Mouse (Mus musculus): Measurements from ENCODE around the gene A630076J17Rik.

Gene A630076J17Rik

DNA sequence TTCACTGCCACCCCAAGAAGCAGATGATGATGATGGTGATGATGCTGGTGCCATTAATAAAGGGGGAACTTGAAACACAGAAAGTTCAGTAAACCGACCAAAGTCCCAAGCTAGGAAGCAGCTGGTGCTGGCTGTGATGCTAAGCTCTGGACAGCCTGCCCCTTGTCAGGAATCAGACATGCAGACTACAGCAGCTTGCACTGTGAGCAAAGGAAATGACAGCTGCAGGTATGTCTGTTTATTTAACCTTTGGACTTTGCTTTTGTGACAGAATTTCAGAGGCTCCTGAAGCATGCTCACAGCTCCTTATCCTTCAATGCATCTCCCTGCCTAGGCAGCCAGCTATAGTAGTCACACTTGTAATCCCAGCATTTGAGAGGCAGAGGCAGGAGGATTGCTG is at the start of gene A630076J17Rik:
Gene A630076J17Rik, plus strand, starts transcription at position 88 of the 400 bp plus-strand sequence.
- no peak for DNase-seq (ENCODE audit: low spot score)

DNA sequence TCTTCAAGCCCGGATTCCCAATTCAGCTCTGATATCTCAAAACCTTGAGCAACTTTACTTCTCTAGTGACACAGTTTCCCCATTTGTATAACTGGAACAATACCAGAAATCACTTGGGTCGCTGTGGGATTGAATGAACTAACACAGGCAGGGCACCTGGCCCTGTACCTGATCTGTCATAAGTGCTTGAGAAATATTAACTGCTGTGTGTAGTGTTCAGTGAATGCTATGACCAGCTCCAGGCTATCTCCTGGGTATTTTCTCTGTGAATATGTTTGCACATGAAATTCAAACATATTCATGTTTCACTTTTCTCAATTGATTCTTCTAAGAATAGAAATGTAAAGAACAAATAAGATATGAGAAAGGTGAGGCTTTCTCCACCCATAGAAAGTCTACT is 49.6 kb upstream of the A630076J17Rik start:
- no peak for DNase-seq (ENCODE audit: low spot score)

DNA sequence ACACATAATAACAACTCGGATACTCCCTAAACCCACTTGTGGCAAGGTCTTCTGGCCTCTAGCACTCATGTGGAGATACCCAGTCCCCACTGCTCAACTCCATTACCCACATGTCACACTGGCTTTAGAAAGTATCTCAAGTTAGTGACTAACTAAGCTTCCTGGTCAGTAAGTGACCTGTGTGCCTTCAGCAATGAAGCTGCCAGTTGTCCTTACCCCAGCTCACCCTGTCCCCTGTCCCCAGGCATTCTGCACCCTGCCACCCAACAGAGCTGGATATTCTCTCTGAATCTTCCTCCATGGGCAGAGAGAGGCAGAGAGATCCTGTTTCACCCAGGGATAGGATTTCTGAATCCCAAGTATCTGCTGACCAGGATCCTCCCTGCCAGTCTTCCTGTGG is 47.7 kb upstream of the A630076J17Rik start, which contains the start of gene Kcna10:
Gene Kcna10, plus strand, starts transcription at position 301 of the 400 bp plus-strand sequence.
- DNase-seq (ENCODE audit: low spot score): no peak

DNA sequence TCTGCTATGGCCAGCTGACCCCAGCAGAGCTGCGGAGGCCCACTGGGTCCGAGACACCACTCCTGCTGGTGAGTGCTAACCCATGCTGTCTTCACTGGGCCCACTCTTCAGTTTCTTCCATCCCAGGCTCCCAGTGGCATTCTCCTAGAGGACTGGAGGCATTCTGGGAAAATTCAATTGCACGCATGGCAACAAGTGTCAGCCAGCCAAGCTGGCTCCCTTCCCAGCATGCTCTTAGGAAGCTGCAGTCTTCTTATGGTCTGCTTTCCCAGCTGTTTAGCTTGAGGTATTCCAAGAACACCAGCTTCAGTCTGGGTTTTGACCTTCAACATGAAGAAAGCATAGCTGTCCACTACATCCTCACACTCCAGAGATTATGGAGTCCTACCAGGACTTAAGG is 47.2 kb upstream of the A630076J17Rik start:
- DNase-seq (ENCODE audit: low spot score): no peak

DNA sequence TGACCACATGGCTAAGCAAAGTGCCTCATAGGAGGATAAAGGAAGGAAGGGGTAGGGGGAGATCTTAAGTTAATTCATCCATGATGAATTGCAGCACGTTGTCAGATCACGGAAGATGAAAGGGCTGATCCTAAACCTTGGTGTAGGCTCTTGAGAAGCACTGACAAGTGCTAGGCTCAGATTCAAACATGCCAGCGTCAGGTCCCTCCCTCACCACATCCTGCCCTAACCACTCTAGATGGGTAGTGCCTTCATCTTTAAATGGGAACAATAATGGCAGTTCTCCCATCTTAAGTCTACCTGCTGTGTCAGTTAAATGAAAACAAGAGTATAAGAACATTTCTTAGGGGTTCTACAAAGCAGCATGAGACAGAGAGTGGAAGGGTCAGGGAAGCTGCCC is 44.8 kb upstream of the A630076J17Rik start:
- no peak for DNase-seq (ENCODE audit: low spot score)

DNA sequence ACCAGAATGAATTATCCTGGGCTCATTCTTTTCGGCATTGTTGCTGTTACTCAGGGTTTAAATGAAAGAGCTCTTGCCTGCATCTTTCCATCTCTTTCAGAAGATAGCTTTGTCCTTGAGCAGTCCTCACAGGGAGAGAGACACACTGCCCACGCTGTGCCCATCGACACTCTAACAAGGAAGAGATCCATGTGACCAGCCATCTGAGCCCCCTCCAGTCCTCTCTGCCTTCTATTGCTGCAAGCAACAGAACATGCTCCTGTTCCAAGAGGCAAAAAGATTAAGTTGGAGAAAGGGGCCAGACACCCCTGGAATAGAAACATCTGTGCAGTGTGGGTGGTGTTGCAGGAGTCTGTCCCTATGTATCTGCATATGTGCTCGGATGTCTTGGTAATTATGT is 43.4 kb upstream of the A630076J17Rik start:
- DNase-seq (ENCODE audit: low spot score): no peak

DNA sequence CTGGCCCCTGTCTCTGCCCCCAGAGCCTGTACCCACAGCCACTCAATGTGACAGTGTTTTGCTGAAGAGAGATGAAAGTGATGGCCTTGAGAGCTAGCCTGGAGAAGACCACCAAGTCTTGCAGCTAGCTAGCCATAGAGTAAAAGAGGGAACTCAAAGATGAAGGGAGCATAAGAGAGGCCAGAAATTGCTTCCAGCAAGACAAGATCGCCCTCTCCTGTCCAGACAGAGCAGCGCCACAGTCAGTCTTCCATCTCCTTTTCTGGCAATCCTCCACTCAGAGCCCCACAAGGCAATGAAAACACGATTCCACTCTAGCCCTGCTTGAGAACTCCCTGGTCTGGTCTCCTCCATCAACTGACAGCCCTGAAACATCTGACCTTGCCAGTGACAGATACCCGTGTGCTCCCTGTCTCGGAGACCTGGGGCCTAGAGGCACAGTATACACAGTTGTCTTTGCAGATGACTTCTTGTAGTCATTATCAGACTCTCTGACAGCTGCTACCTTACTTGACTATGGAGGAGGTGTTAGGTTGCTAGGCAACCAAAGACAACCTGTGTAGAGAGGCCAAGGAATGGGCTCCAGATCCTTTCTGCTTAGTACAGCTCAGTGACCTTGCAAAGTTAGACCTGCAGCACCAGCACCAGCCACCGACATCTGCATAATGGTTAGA is 42.1 kb upstream of the A630076J17Rik start:
- DNase-seq (ENCODE audit: low spot score): no peak

DNA sequence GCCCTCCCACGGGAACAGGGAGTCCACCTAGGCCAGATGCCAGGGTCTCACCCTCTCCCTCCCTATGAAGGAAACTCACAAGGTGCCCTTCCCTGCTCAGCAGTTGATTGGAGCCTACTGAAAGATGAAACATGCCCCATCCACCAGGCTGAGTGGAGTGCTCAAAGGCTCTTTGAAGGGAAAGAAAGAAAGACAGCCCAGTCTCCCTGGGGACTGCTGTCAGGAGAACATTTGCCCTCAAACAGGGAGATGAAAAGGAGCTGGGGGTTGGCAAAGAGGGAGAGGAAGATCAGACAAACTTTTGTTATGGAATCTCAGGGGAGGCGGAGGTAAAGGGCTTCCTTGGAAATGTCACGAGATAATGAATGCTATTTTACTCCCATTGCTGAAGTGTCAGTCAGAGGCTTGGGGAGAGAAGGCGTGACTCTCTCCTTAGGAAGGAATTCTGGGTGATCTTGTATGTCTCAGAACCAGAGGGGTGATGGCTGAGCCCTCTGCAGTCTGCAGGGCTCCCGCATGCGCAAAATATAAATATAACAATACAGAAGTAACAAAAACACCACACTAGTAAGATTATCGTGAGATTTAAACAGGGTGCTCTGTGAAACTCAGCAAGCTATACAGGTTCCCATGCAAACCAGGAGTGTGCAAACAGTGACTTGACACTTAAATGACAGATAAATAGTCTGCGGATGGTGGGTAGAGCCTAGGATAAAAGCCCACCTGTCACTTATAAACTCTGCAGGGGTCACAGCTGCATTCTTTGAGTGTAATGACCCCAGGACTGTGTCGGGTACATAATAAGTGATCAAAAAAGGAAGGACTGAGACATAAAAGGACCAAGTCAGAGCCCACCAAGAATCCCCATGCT is 28.9 kb upstream of the A630076J17Rik start:
- no peak for DNase-seq (ENCODE audit: low spot score)

DNA sequence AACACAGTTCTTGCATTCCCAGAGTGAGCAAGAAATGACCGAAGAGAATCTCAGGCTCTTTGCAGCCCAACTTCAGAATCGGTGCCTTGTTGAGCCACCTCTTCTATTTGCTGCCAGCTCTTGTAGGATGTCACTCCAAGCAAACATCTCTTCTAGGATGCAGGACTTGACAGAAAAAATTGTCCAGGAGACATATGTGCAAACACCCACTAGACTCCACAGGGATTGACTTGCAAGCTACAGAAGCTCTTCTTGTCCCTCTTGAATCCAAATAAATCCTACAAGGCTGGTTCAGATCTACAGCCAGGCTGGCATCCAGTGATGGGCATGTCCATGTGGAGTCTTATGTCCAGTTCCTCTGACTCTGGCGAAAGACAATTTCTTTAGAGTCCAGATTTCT is 26.0 kb upstream of the A630076J17Rik start:
- no peak for DNase-seq (ENCODE audit: low spot score)

DNA sequence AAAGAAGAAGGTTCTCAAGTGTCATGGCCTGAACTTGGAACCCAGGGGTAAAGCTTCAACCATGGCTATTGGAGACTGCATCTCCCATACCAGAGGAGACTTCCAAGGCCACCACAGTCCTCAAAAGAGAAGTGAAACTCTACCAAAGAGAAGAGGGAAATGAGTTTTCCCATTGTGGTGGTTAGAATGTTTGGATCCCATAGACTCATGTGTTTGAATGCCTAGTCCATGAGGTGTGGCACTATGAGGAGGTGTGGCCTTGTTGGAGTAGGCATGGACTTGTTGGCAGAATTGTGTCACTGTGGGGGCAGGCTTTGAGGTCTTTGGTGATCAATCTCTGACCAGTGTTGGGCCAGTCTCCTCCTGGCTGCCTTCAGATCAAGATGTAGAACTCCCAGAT is 25.2 kb upstream of the A630076J17Rik start:
- no peak for DNase-seq (ENCODE audit: low spot score)

DNA sequence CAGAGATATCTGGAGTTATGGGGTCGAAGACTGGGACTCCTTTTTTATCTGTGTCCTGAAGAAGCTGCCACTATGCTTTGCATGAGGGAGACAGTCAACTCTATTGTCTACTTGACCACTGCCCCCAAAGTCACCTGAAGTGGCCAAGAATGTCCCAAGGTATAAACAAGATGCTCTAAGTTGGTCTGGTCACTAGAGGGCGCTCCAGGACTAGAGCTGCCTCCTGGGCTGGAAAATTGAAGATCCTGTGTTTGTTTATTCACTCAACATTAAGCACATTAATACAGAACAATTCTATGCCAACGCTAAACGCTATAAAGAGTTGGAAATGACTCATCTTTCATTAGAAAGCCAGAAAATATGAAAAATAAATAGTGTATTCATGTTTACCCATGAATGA is 24.4 kb upstream of the A630076J17Rik start:
- DNase-seq (ENCODE audit: low spot score): peak; percentile 15

DNA sequence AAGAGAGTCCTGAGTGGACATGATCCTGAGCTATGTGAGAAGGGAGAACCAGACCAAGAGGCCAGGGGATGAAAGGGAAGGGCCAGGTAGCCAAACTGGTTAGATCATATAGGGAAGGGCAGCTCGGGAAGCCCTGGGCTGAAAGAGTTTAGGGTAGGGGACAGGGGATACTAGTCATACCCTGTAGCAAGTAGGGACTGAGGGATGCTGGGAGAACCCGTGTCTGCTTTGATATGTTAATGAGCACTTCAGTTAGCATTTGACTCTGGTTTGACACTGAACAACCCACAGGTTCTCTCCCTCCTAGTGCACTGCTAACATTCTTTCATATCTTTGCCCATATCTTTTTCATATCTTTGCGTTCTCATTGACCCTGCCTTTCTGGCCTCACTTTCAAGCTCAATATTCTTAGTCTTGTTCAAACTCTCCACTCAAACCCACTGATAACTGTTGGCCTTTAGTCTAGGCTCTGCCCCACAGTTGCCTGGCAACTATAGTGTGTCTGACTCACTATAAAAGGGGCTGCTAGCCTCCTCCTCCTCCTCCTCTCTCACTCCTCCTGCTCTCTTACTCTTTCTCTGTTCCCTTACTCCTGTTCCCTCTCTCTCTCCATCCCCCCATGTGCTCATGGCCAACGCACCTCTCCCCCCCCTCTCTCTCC is 23.8 kb upstream of the A630076J17Rik start:
- DNase-seq (ENCODE audit: low spot score): no peak

DNA sequence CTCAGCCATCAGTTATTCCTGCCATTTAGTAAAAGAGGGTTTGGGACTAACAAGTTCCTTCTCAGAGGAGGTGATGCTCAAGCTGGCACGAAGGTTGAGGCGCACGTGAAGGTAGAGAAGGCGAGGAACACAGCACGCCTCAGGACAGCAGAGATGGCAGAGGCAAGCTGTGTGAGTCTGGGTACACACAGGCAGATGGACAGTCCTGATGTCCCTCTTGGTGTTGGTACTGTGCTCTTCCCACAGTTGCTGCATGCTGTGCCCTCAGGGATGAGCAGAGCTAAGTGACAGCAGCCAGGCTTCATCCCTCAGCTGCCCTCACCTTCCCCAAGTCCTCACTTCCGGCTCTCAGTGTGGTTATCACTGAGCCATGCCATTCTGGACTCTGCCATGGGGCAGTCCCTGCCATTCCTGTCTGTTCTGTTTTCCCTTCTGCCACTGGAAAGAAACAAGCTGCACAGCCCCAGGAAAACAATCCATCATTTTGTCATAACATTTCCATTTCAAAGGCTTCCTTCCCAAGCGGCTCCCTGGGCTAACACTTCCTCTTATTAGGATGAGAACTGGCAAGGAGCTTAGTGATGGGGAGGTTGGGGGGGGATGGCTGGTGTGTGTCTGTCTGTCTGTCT is 22.7 kb upstream of the A630076J17Rik start:
- no peak for DNase-seq (ENCODE audit: low spot score)

DNA sequence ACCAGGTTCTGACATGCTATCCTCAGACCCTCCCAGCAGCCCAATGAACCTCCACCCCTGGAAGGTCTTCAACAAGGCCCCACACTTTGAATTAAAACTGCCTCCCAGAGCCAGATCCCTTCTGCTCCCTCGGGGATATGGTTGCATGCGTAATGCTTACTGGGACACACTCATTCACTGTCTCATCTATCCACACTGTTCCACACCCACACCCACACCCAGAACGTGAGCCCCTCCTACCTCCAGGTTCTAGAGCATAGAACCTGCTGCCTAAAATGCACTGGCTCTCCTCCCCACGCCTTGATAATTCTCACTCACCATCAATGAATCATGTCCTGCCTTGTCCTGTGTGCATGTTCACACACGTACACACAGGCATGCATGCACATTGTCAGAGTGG is 15.8 kb upstream of the A630076J17Rik start:
- DNase-seq (ENCODE audit: low spot score): no peak

DNA sequence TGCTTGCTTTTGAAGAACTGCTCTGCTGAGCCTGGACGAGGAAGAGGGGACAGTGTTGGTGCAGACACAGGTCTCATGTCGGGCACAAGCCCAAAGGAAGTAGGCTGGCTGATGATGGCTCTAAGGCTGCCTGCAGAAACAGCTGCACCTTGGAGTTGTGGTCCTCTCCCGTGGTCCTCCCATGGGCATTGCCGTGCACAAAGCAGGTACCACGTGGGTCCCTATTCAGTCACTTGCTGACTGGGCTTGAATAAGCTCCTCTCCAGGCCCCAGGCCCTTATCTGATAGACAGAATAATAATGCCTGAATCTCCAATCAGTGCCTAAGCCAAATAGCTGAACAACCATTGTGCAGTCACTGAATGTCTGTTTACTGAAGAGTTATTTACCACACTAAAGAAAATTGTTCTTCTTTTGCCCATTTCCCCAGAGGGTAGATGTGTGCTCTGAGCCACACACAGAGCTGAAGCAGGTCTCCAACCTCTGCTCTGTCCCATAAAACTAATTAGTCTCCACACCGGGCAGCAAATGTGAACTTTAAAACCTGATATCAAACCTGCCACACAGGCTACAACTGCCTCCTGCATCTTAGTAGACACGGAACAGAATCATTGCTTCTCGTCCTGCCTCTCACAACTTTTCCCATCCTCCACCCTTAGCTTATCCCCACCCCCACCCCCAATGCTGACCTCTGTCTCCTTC is 13.9 kb upstream of the A630076J17Rik start:
- no peak for DNase-seq (ENCODE audit: low spot score)

DNA sequence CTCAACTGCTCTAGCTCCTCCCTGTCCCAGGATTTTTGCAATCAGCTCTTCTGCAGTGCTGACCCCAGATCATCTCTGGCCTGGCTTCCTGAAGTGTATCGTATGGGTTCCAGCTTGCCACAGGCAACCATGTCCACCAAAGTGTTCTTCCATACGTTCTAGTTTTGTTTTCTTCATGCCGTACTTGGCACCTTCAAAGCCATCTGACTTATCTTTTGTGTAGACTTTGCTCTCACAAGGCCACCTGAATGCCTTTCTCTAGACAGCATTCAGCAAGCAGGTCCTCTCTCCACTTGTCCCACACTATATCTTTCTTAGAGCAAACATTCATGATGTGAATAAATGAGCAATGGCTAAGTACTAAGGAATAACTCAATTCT is 13.3 kb upstream of the A630076J17Rik start:
- DNase-seq (ENCODE audit: low spot score): no peak

DNA sequence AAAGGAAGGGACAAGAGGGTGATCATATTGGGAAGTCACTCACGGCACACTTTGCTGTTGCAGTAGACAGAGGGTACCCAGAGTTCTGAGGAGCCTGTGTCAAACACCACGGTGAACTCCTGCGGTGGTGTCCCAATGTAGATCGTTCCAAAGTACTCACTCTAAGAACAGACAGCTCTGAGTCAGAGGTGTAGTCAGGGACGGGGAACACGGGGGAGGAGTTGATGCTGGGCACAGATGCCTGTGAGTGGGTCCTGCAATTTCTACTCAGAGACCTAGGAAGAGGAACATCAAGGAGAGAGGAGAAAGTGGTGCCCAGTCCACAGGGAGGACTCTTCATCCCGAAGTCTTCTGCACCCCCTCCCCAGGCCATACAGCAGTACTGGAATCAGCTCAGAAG is 11.8 kb upstream of the A630076J17Rik start:
- DNase-seq (ENCODE audit: low spot score): no peak

DNA sequence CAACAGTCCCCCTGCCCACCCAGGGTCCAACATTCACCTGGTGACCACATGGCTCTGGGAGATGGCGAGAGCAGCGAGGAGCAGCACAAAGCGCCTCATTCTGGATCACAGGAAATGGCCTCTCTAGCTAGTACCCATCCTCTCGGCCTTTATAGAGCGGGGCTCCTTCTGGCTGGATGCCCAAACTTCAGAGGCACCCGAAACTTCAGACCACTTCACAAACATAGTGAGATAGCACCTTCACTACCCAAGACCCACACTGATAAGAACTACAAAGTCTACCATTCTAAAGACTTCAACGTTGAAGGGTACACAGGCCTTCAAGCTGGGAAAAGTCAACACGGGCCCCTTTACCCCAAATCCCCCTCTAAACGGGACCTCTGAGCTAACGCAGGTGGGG is 8.8 kb upstream of the A630076J17Rik start, which contains the start of gene Cym:
Gene Cym, minus strand, starts transcription at position 125 of the 400 bp plus-strand sequence.
- DNase-seq (ENCODE audit: low spot score): no peak

DNA sequence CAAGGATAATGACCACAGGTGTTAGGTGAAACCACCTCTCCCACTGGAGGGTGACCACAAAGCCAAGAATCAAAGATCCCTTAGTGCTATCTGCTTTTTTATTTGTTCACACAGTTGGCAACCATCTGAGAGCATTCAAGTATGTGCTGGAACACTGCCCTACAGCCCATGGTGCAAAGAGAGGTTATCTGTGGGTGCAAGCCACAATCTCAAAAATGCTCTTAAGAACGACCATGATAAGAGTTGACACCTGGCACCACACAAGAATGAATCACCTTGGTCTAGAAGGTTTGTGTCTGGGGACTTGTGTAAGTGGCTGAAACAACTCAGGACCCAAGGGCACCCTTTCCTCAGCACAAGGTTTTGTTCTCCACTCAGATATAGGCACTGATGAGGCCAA is 7.2 kb upstream of the A630076J17Rik start:
- DNase-seq (ENCODE audit: low spot score): no peak

DNA sequence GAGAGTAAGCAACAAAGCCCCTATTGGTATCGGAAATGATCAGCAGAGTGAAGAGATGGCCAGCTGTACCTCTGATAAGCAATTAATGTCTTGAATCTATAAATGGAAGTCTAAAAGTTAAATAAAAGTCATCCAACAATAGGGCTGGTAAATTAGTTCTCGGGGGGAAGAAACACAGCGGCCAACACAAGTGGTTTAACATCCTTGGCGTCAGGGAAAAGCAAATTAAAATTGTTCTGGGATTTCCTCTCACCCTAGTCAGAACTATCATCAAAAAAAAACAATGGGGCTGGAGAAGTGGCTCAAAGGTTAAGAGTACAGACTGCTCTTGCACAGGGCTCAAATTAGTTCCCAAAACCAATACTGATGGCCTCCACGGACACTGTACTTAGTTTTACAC is 4.6 kb upstream of the A630076J17Rik start:
- DNase-seq (ENCODE audit: low spot score): no peak

DNA sequence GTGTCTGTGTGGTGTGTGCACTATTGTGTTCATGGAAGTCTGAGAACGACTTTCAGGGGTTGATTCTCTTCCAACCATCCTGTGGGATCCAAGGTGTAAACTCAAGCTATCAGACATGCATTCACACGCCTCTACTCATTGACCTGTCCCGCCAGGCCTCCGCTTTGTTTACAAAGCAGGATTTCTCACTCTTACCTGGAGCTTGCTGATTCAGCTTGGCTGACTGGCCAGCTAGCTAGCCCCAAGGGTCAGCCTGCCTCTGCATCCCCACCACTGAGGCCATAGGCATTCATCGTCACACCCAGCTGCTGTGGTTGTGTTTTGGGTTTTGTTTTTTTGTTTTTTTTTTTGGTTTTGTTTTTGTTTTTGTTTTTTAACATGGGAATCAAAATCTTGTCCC is 1.2 kb upstream of the A630076J17Rik start:
- DNase-seq (ENCODE audit: low spot score): no peak

DNA sequence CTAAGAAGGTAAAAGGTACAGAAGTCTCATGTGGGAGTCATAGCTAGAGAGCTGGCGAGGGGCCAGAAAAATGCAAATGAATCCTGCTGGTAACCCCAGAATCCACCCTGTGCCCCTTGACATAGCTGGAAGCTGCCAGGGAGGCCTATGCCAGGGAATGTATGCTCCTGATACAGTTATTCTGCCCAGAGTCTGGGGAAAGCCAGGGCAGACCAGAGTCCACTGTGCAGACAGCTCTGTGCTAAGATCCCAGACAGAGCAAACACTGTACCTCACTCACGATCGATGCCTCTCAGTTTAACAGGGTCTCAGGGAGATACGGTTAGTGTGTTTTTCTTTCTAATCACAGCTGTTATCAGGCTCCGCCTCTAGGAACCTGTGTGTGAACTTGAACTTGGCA is 592 bp upstream of the A630076J17Rik start:
- DNase-seq (ENCODE audit: low spot score): no peak

All from ovary, adult 18-20 months (tissue).